Mouse (Mus musculus) ES-Bruce4 (cell line): ENCODE data around the gene Tmem202. TPM values are rescaled to one million over a fixed set of nuclear protein-coding genes. Genes with fewer than 3 reads are reported as not detected.

Experiments
- H3K27ac ChIP-seq: 2 replicates; pipeline ENCODE4 v1.5.1; 2012; ENCODE audit warnings: low read length, inconsistent platforms; ENCODE audit not compliant: insufficient read depth
- H3K27me3 ChIP-seq: 2 replicates; pipeline ENCODE4 v1.6.1; 2012; ENCODE audit warnings: mild to moderate bottlenecking, low read length, inconsistent platforms; ENCODE audit not compliant: control insufficient read depth, poor library complexity, insufficient read depth, severe bottlenecking
- H3K36me3 ChIP-seq: 2 replicates; pipeline ENCODE4 v1.6.1; 2012; ENCODE audit warnings: inconsistent platforms, mild to moderate bottlenecking, low read length, moderate library complexity; ENCODE audit not compliant: control insufficient read depth, poor library complexity, insufficient read depth, severe bottlenecking
- H3K4me1 ChIP-seq: one replicate; pipeline ENCODE4 v1.8.1; 2011; ENCODE audit warnings: low read length; ENCODE audit not compliant: control insufficient read depth, insufficient read depth
- H3K4me3 ChIP-seq: 2 replicates; pipeline ENCODE4 v1.5.1; 2011; ENCODE audit warnings: low read depth, mild to moderate bottlenecking, low read length
- H3K9ac ChIP-seq: 2 replicates; pipeline ENCODE4 v1.6.1; 2012; ENCODE audit warnings: low read depth, mild to moderate bottlenecking, inconsistent platforms; ENCODE audit not compliant: poor library complexity, severe bottlenecking
- H3K9me3 ChIP-seq: replicated peaks from 2 replicates; pipeline ENCODE4 v1.6.1; 2012; ENCODE audit warnings: mild to moderate bottlenecking, low read length, inconsistent platforms; ENCODE audit not compliant: control insufficient read depth, poor library complexity, insufficient read depth, severe bottlenecking
- CTCF ChIP-seq: IDR thresholded peaks from one replicate; pipeline ENCODE4 v1.8.1; 2011; ENCODE audit warnings: low read depth, low read length
- EP300 ChIP-seq: IDR thresholded peaks from 2 replicates; pipeline ENCODE4 v1.6.1; 2011; ENCODE audit warnings: low read depth, low read length; ENCODE audit not compliant: insufficient read depth
- POLR2A ChIP-seq: IDR thresholded peaks from one replicate; pipeline ENCODE4 v1.8.1; 2011; ENCODE audit warnings: low read length; ENCODE audit not compliant: insufficient read depth
- polyA plus RNA-seq: library from polyadenylated mRNA; stranded (reverse); fragments of >200 nt; gene quantifications from 2 replicates; pipeline ENCODE4 v1.2.4, GENCODE M21; 2011; ENCODE audit warnings: low read depth; ENCODE audit not compliant: missing spikeins, insufficient read depth, insufficient read length

Tmem202 gene
- polyA plus RNA-seq: not detected in 2 replicates

GRCm38 (mm10) chr9:59539441-59540137, at the start of gene Tmem202, which contains the start of gene Hexa:
Gene Tmem202, minus strand, starts transcription at chr9:59539847.
Gene Hexa, plus strand, starts transcription at chr9:59539540.
- Histone ChIP-seq H3K27me3 (no peaks in the 10 kb centered on the region), H3K9ac (peak within 1 kb of the TSS; percentile 63), H3K27ac (peak within 1 kb of the TSS; percentile 5; the same call in 1 of the 2 replicates), H3K9me3 (no peaks in the 10 kb centered on the region), H3K36me3 (peaks cover 2% of the 10 kb centered on the region; the same call in 1 of the 2 replicates), H3K4me1 (no peaks in the 10 kb centered on the region), H3K4me3 (peak within 1 kb of the TSS; percentile 67)
- TF ChIP-seq EP300 (peak; percentile 82), CTCF (no peak), POLR2A (no peak)

GRCm38 (mm10) chr9:59588710-59589671, 49.3 kb upstream of the Tmem202 start:
- Histone ChIP-seq H3K4me1 (no peaks in the 10 kb centered on the region), H3K36me3 (no peaks in the 10 kb centered on the region), H3K4me3 (no peak overlapping the region), H3K9me3 (no peaks in the 10 kb centered on the region), H3K27ac (no peak overlapping the region), H3K27me3 (no peaks in the 10 kb centered on the region), H3K9ac (no peak overlapping the region)
- TF ChIP-seq CTCF (no peak), POLR2A (no peak)

GRCm38 (mm10) chr9:59588252-59588651, 48.6 kb upstream of the Tmem202 start:
- Histone ChIP-seq H3K9ac (no peak overlapping the region), H3K4me1 (no peaks in the 10 kb centered on the region)
- TF ChIP-seq EP300 (no peak), CTCF (no peak), POLR2A (no peak)

GRCm38 (mm10) chr9:59584871-59585308, 45.2 kb upstream of the Tmem202 start:
- Histone ChIP-seq H3K9me3 (no peaks in the 10 kb centered on the region), H3K27me3 (no peaks in the 10 kb centered on the region), H3K36me3 (no peaks in the 10 kb centered on the region), H3K9ac (no peak overlapping the region), H3K4me1 (no peaks in the 10 kb centered on the region), H3K27ac (no peak overlapping the region), H3K4me3 (no peak overlapping the region)
- TF ChIP-seq EP300 (no peak), POLR2A (no peak), CTCF (peak; percentile 72)

More at GRCm38 (mm10) chr9:59588252-59588651, 48.6 kb upstream of the Tmem202 start:
- Histone ChIP-seq H3K4me3 (no peak overlapping the region), H3K27ac (no peak overlapping the region), H3K9me3 (no peaks in the 10 kb centered on the region), H3K36me3 (no peaks in the 10 kb centered on the region), H3K27me3 (no peaks in the 10 kb centered on the region)

GRCm38 (mm10) chr9:59578505-59578867, 38.8 kb upstream of the Tmem202 start:
- H3K27ac ChIP-seq: no peak overlapping the region
- no peak for TF ChIP-seq CTCF
- no peak for TF ChIP-seq EP300

More at GRCm38 (mm10) chr9:59578505-59578867, 38.8 kb upstream of the Tmem202 start:
- Histone ChIP-seq H3K9me3 (no peaks in the 10 kb centered on the region), H3K9ac (no peak overlapping the region), H3K27me3 (peaks cover 2% of the 10 kb centered on the region), H3K36me3 (no peaks in the 10 kb centered on the region), H3K4me1 (no peaks in the 10 kb centered on the region), H3K4me3 (peak overlapping the region; percentile 52)
